Mouse (Mus musculus): Measurements from ENCODE around the gene Il9r. TPM values are rescaled to one million over a fixed set of nuclear protein-coding genes. Genes with fewer than 3 reads are reported as not detected.
A peak's percentile ranks its signal among the peaks of the same experiment; 100 is the strongest.

Il9r gene
- total and polyA plus RNA-seq, 3 experiments, result 20.0 to 52.1 (median 47.5) TPM

- Histone ChIP-seq H3K4me1 (ENCODE audit: control insufficient read depth in 1 of 2, insufficient read depth in 2 of 2) (peaks cover 0 to 2% of the 10 kb centered on the region in 2 experiments; a peak in 2 of 4 replicates), H3K36me3 (replicated peaks in 1 of 2; ENCODE audit: control insufficient read depth in 1 of 2, insufficient read depth in 1 of 2, low read length in 1 of 2) (no peaks in the 10 kb centered on the region), H3K4me2 (ENCODE audit: insufficient read depth, low read depth, poor library complexity, severe bottlenecking) (no peak overlapping the region), H3K4me3 (replicated peaks in 1 of 3; ENCODE audit: low read depth in 2 of 3, low read length in 2 of 3, poor library complexity in 1 of 3) (no peak overlapping the region), H3K27ac (ENCODE audit: insufficient read depth, low read depth) (no peak overlapping the region), H3K9me3 (replicated peaks; ENCODE audit: low read length) (peaks cover 7% of the 10 kb centered on the region), H3K9ac (ENCODE audit: insufficient read depth, low read depth) (no peak overlapping the region), H3K79me2 (replicated peaks; ENCODE audit: control insufficient read depth, extremely low read depth, insufficient read depth, poor library complexity, severe bottlenecking) (no peaks in the 10 kb centered on the region), H3K27me3 (replicated peaks) (no peaks in the 10 kb centered on the region)
- no peak for DNase-seq (ENCODE audit: extremely low read depth)
- dilution Hi-C loops (cut with MboI; ENCODE audit: extremely low pct_ligation_motif_present, extremely low pct_unique_long_range_greater_than_20kb, low sequenced_read_pairs) (no loop called here), in situ Hi-C loops (cut with MboI; ENCODE audit: low pct_ligation_motif_present, low pct_unique_long_range_greater_than_20kb, low sequenced_read_pairs) (no loop called here)
- TF ChIP-seq ELF1 (IDR thresholded peaks at IDR 0.05; ENCODE audit: low read depth, low read length) (no peak), RCOR1 (conservative IDR thresholded peaks at IDR 0.05; ENCODE audit: low read depth, low read length) (no peak), GABPA (IDR thresholded peaks at IDR 0.05; ENCODE audit: insufficient replicate concordance, low read depth, low read length) (no peak), KAT2A (IDR thresholded peaks at IDR 0.05; ENCODE audit: insufficient replicate concordance, low read length) (no peak)
These were observed 21.6 kb downstream of the Il9r start for GRCm38 (mm10) chr11:32178506-32178905.

DNA sequence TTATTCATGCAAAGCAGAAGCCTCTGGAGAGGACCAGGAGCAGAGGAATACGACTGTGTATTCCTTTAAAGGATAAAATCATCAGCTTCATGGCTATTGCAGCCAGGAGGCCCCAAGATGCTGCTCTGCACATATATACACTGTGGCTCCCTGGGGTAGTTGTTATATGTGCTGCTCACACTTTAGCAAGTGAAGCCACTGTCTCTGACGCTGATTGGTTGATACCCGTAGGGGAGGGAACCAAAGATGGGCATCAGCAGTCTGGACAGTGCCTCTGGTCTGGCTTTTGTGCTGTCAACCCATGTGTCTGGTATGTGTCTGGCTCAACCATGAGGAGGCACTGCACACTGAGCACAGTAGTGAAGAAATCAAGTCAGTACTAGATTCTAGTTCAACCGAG is 33.4 kb downstream of the Il9r start:
- no peak for DNase-seq (ENCODE audit: extremely low read depth)
- Histone ChIP-seq H3K4me2 (ENCODE audit: insufficient read depth, low read depth, poor library complexity, severe bottlenecking) (no peak overlapping the region), H3K27me3 (replicated peaks) (peaks cover 11% of the 10 kb centered on the region), H3K4me3 (replicated peaks in 1 of 3; ENCODE audit: low read depth in 2 of 3, low read length in 2 of 3, poor library complexity in 1 of 3) (no peak overlapping the region), H3K9ac (ENCODE audit: insufficient read depth, low read depth) (no peak overlapping the region), H3K4me1 (ENCODE audit: control insufficient read depth in 1 of 2, insufficient read depth in 2 of 2) (peaks cover 3 to 16% of the 10 kb centered on the region in 2 experiments; a peak in 3 of 4 replicates), H3K79me2 (replicated peaks; ENCODE audit: control insufficient read depth, extremely low read depth, insufficient read depth, poor library complexity, severe bottlenecking) (no peaks in the 10 kb centered on the region), H3K27ac (ENCODE audit: insufficient read depth, low read depth) (no peak overlapping the region), H3K9me3 (replicated peaks; ENCODE audit: low read length) (no peaks in the 10 kb centered on the region), H3K36me3 (replicated peaks in 1 of 2; ENCODE audit: control insufficient read depth in 1 of 2, insufficient read depth in 1 of 2, low read length in 1 of 2) (no peaks in the 10 kb centered on the region)
- in situ Hi-C loops (cut with MboI; ENCODE audit: low pct_ligation_motif_present, low pct_unique_long_range_greater_than_20kb, low sequenced_read_pairs) (no loop called here), dilution Hi-C loops (cut with MboI; ENCODE audit: extremely low pct_ligation_motif_present, extremely low pct_unique_long_range_greater_than_20kb, low sequenced_read_pairs) (no loop called here)
- TF ChIP-seq PAX5 (IDR thresholded peaks at IDR 0.05; ENCODE audit: low read length) (no peak), ELF1 (IDR thresholded peaks at IDR 0.05; ENCODE audit: low read depth, low read length) (no peak), EP300 (IDR thresholded peaks at IDR 0.05; ENCODE audit: low read length) (no peak), JUND (conservative IDR thresholded peaks at IDR 0.05; ENCODE audit: low read depth, low read length) (no peak)

DNA sequence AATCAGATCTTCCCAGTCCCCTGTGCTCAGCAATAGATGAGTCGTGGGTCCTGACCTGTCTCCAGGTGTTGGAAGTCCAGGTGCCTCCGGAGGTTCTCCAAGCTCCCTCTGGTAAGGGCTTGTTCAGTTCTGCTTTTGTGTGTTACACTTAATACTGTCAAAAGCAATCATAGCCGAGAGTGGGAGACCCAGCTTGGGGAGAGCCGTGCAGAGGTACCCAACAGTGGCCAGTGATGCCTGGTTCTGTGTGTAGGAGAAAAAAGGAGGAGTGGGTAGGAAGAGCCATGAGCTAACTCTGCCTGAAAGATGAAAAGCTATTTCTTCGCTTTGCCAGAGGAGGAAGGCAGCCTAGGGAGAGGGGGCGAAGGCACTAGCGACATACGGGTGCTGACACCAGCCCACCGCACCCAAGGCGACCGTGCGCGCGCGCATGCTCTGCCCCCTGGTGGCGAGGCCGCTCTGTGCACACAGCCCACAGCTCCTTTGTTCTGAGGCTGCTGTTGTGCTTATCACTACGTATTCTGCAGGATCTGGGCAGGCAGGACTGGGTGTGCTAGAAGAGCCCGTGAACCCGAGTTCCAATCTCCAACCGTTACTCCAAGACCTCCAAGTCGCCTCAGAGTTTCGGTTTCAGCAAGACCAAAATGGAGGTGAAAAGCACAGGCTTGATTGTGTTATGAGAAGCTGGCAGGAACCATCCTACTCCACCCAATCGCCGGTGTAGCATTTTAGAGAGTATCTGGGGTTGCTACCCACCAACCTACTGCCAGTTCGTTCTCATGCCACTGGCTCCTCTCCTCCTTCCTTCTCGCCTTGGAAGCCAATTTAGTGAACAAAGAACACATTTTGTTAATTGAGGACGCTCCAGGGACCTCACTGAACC is 37.9 kb downstream of the Il9r start:
- H3K79me2 ChIP-seq (replicated peaks; ENCODE audit: control insufficient read depth, extremely low read depth, insufficient read depth, poor library complexity, severe bottlenecking), result no peaks in the 10 kb centered on the region
- H3K27me3 ChIP-seq (replicated peaks), result peaks cover 33% of the 10 kb centered on the region
- peak overlapping the region; percentile 33 for H3K4me2 ChIP-seq (ENCODE audit: insufficient read depth, low read depth, poor library complexity, severe bottlenecking)
- H3K4me1 ChIP-seq (ENCODE audit: control insufficient read depth in 1 of 2, insufficient read depth in 2 of 2), result peaks cover 3 to 6% of the 10 kb centered on the region in 2 experiments
- peak; percentile 53 for DNase-seq (ENCODE audit: extremely low read depth)
- no peaks in the 10 kb centered on the region for H3K36me3 ChIP-seq (replicated peaks in 1 of 2; ENCODE audit: control insufficient read depth in 1 of 2, insufficient read depth in 1 of 2, low read length in 1 of 2)
- no peaks in the 10 kb centered on the region for H3K9me3 ChIP-seq (replicated peaks; ENCODE audit: low read length)
- in situ Hi-C loops (cut with MboI; ENCODE audit: low pct_ligation_motif_present, low pct_unique_long_range_greater_than_20kb, low sequenced_read_pairs) (no loop called here), dilution Hi-C loops (cut with MboI; ENCODE audit: extremely low pct_ligation_motif_present, extremely low pct_unique_long_range_greater_than_20kb, low sequenced_read_pairs) (no loop called here)
- no peak overlapping the region for H3K9ac ChIP-seq (ENCODE audit: insufficient read depth, low read depth)
- no peak overlapping the region for H3K4me3 ChIP-seq (replicated peaks in 1 of 3; ENCODE audit: low read depth in 2 of 3, low read length in 2 of 3, poor library complexity in 1 of 3)
- H3K27ac ChIP-seq (ENCODE audit: insufficient read depth, low read depth), result no peak overlapping the region
- TF ChIP-seq ZMIZ1 (IDR thresholded peaks at IDR 0.05; ENCODE audit: low read depth, low read length) (no peak), POLR2AphosphoS2 (IDR thresholded peaks at IDR 0.05; ENCODE audit: low read depth, low read length) (no peak), SMC3 (IDR thresholded peaks at IDR 0.05; ENCODE audit: low read depth, low read length) (peak; percentile 94), NRF1 (IDR thresholded peaks at IDR 0.05; ENCODE audit: low read depth, low read length) (peak; percentile 63), IRF4 (IDR thresholded peaks at IDR 0.05; ENCODE audit: low read depth, low read length) (no peak), ZKSCAN1 (IDR thresholded peaks at IDR 0.05; ENCODE audit: borderline replicate concordance, low read depth, low read length) (no peak), MXI1 (IDR thresholded peaks at IDR 0.05; ENCODE audit: low read depth, low read length) (no peak), ETS1 (conservative IDR thresholded peaks at IDR 0.05; ENCODE audit: low read depth, low read length) (no peak), CHD1 (IDR thresholded peaks at IDR 0.05; ENCODE audit: low read depth, low read length) (no peak), JUN (IDR thresholded peaks at IDR 0.05; ENCODE audit: insufficient read depth, low read depth, low read length) (no peak), KAT2A (IDR thresholded peaks at IDR 0.05; ENCODE audit: insufficient replicate concordance, low read length) (no peak), ZC3H11A (IDR thresholded peaks at IDR 0.05; ENCODE audit: low read depth, low read length) (peak; percentile 13; the same call in 1 of the 2 replicates), ZNF384 (IDR thresholded peaks at IDR 0.05; ENCODE audit: low read depth, low read length) (no peak), MEF2A (IDR thresholded peaks at IDR 0.05; ENCODE audit: borderline replicate concordance, low read depth, low read length) (no peak), SIN3A (IDR thresholded peaks at IDR 0.05; ENCODE audit: low read length) (no peak), BHLHE40 (IDR thresholded peaks at IDR 0.05; ENCODE audit: low read depth, low read length) (no peak), PAX5 (IDR thresholded peaks at IDR 0.05; ENCODE audit: low read length) (no peak), TCF12 (IDR thresholded peaks at IDR 0.05; ENCODE audit: low read depth, low read length) (no peak), GABPA (IDR thresholded peaks at IDR 0.05; ENCODE audit: insufficient replicate concordance, low read depth, low read length) (no peak)
